Mouse (Mus musculus): Measurements from ENCODE around the gene Atxn2. TPM values are rescaled to one million over a fixed set of nuclear protein-coding genes. Genes with fewer than 3 reads are reported as not detected.
"Not testable (repeated sequence)": the region's sequence is repeated elsewhere in the genome, so short reads cannot be mapped to it uniquely, and the experiment has no call there.

Atxn2 gene
- total and polyA plus RNA-seq, 2 experiments from 2014 or later: 80.3 to 92.3 TPM

- no peak for TF ChIP-seq CTCF (IDR thresholded peaks at IDR 0.05; ENCODE audit: low read depth)
- Histone ChIP-seq H3K9ac (no peak overlapping the region), H3K36me3 (ENCODE audit: insufficient read depth) (no peaks in the 10 kb centered on the region), H3K4me2 (ENCODE audit: low read depth) (peak overlapping the region; percentile 79), H3K4me3 (ENCODE audit: low read depth, low read length) (peak overlapping the region; percentile 44), H3K9me3 (ENCODE audit: low read length) (no peaks in the 10 kb centered on the region), H3K27me3 (ENCODE audit: insufficient read depth, low read length) (no peaks in the 10 kb centered on the region; the same call in 1 of the 2 replicates), H3K27ac (ENCODE audit: low read depth, low read length) (no peak overlapping the region), H3K4me1 (ENCODE audit: insufficient read depth) (peaks cover 2% of the 10 kb centered on the region; the same call in 1 of the 2 replicates)
- WGBS: 9% methylated on average over 17 of the region's 17 CpGs
- DNase-seq (peak; percentile 62), ATAC-seq (0 out of 2 replicates have a peak, but pooled peaks have one; percentile 34)
These were observed 132.2 kb downstream of the Atxn2 start for GRCm38 (mm10) chr5:121843138-121843905.

- Histone ChIP-seq H3K27me3 (ENCODE audit: insufficient read depth, low read length) (no peaks in the 10 kb centered on the region; the same call in 1 of the 2 replicates), H3K4me3 (ENCODE audit: low read depth, low read length) (no peak overlapping the region), H3K9me3 (ENCODE audit: low read length) (no peaks in the 10 kb centered on the region), H3K27ac (ENCODE audit: low read depth, low read length) (no peak overlapping the region), H3K9ac (no peak overlapping the region), H3K36me3 (ENCODE audit: insufficient read depth) (no peaks in the 10 kb centered on the region), H3K4me2 (ENCODE audit: low read depth) (no peak overlapping the region), H3K4me1 (ENCODE audit: insufficient read depth) (peaks cover 9% of the 10 kb centered on the region; the same call in 1 of the 2 replicates)
- WGBS: 36% methylated on average over 4 of the region's 4 CpGs
- ATAC-seq (no peak), DNase-seq (no peak)
- TF ChIP-seq CTCF (IDR thresholded peaks at IDR 0.05; ENCODE audit: low read depth): no peak
These were observed 134.2 kb downstream of the Atxn2 start for GRCm38 (mm10) chr5:121845361-121845760.

GRCm38 (mm10) chr5:121846322-121846721 is 135.2 kb downstream of the Atxn2 start:
- Histone ChIP-seq H3K9me3 (ENCODE audit: low read length) (no peaks in the 10 kb centered on the region), H3K4me1 (ENCODE audit: insufficient read depth) (peaks cover 13% of the 10 kb centered on the region), H3K4me3 (ENCODE audit: low read depth, low read length) (no peak overlapping the region), H3K9ac (no peak overlapping the region), H3K36me3 (ENCODE audit: insufficient read depth) (0 out of 2 replicates have a peak, but pooled peaks cover 3% of the 10 kb centered on the region), H3K27ac (ENCODE audit: low read depth, low read length) (no peak overlapping the region), H3K4me2 (ENCODE audit: low read depth) (no peak overlapping the region), H3K27me3 (ENCODE audit: insufficient read depth, low read length) (no peaks in the 10 kb centered on the region; the same call in 1 of the 2 replicates)
- no peak for ATAC-seq
- no peak for DNase-seq
- no peak for TF ChIP-seq CTCF (IDR thresholded peaks at IDR 0.05; ENCODE audit: low read depth)
- 88% methylated on average over 11 of the region's 11 CpGs for WGBS

GRCm38 (mm10) chr5:121847269-121847668 is 136.1 kb downstream of the Atxn2 start:
- not testable (repeated sequence) for H3K27me3 ChIP-seq (ENCODE audit: insufficient read depth, low read length); H3K27ac ChIP-seq (ENCODE audit: low read depth, low read length); H3K36me3 ChIP-seq (ENCODE audit: insufficient read depth); ATAC-seq; H3K9ac ChIP-seq; H3K4me3 ChIP-seq (ENCODE audit: low read depth, low read length); DNase-seq; H3K9me3 ChIP-seq (ENCODE audit: low read length); H3K4me2 ChIP-seq (ENCODE audit: low read depth)
- peaks cover 13% of the 10 kb centered on the region for H3K4me1 ChIP-seq (ENCODE audit: insufficient read depth)
- 78% methylated on average over 3 of the region's 3 CpGs for WGBS

- H3K27ac ChIP-seq (ENCODE audit: low read depth, low read length): peak overlapping the region; percentile 67
- H3K4me1 ChIP-seq (ENCODE audit: insufficient read depth): peaks cover 13% of the 10 kb centered on the region
- WGBS: under 1% methylated on average over 17 of the region's 17 CpGs
- H3K9ac ChIP-seq: peak overlapping the region; percentile 75
- DNase-seq (peak; percentile 65), ATAC-seq (peak; percentile 10; the same call in 1 of the 2 replicates)
- peak overlapping the region; percentile 84 for H3K4me3 ChIP-seq (ENCODE audit: low read depth, low read length)
- TF ChIP-seq CTCF (IDR thresholded peaks at IDR 0.05; ENCODE audit: low read depth): peak; percentile 54
- no peaks in the 10 kb centered on the region; the same call in 1 of the 2 replicates for H3K27me3 ChIP-seq (ENCODE audit: insufficient read depth, low read length)
- no peaks in the 10 kb centered on the region for H3K9me3 ChIP-seq (ENCODE audit: low read length)
- peaks cover 15% of the 10 kb centered on the region for H3K36me3 ChIP-seq (ENCODE audit: insufficient read depth)
- H3K4me2 ChIP-seq (ENCODE audit: low read depth): peak overlapping the region; percentile 68
These were observed 136.9 kb downstream of the Atxn2 start for GRCm38 (mm10) chr5:121848035-121848519.

- peaks cover 22% of the 10 kb centered on the region for H3K36me3 ChIP-seq (ENCODE audit: insufficient read depth)
- H3K4me3 ChIP-seq (ENCODE audit: low read depth, low read length): peak within 1 kb of the TSS; percentile 84
- under 1% methylated on average over 34 of the region's 42 CpGs for whole genome bisulfite sequencing
These were observed 137.6 kb downstream of the Atxn2 start, which contains the start of gene Pheta1 for GRCm38 (mm10) chr5:121848743-121849142. Pheta1 (plus strand) TSS chr5:121848984.

More at GRCm38 (mm10) chr5:121848743-121849142, 137.6 kb downstream of the Atxn2 start, which contains the start of gene Pheta1:
- Histone ChIP-seq H3K9ac (peak within 1 kb of the TSS; percentile 75), H3K9me3 (ENCODE audit: low read length) (no peaks in the 10 kb centered on the region), H3K4me2 (ENCODE audit: low read depth) (peak within 1 kb of the TSS; percentile 68), H3K27ac (ENCODE audit: low read depth, low read length) (peak within 1 kb of the TSS; percentile 67), H3K4me1 (ENCODE audit: insufficient read depth) (peaks cover 13% of the 10 kb centered on the region), H3K27me3 (ENCODE audit: insufficient read depth, low read length) (no peaks in the 10 kb centered on the region; the same call in 1 of the 2 replicates)
- TF ChIP-seq CTCF (IDR thresholded peaks at IDR 0.05; ENCODE audit: low read depth): no peak
- DNase-seq (peak; percentile 94), ATAC-seq (peak; percentile 96)

Measured in forebrain, postnatal 0 days (tissue).